Mouse (Mus musculus) hindbrain, embryonic 14.5 days (tissue): ENCODE measurements around the gene Prdm16. TPM values are rescaled to one million over a fixed set of nuclear protein-coding genes. Genes with fewer than 3 reads are reported as not detected.
A peak's percentile ranks its signal among the peaks of the same experiment; 100 is the strongest.

Experiments
- ATAC-seq: fragments of 200-750 bp; cut with Nextera tagmentation; 2 replicates; pipeline ENCODE4 v1.8.0; 2017; ENCODE audit warnings: moderate number of reproducible peaks, mild to moderate bottlenecking, moderate TSS enrichment, moderate library complexity; ENCODE audit not compliant: low FRiP score
- DNase-seq: peaks from one replicate; pipeline ENCODE4 v3.0.0-alpha.2; 2015; ENCODE audit warnings: low spot score
- H3K27ac ChIP-seq: fragments of 300-500 bp; sonication (generic); 2 replicates; pipeline ENCODE4 v1.5.1; 2014; ENCODE audit warnings: mild to moderate bottlenecking, moderate library complexity
- H3K27me3 ChIP-seq: fragments of 300-500 bp; sonication (generic); 2 replicates; pipeline ENCODE4 v1.6.1; 2014; ENCODE audit warnings: mild to moderate bottlenecking, low read length, mixed read lengths; ENCODE audit not compliant: control insufficient read depth, insufficient read depth
- H3K36me3 ChIP-seq: fragments of 300-500 bp; sonication (generic); replicated peaks from 2 replicates; pipeline ENCODE4 v1.6.1; 2014; ENCODE audit not compliant: control insufficient read depth, insufficient read depth
- H3K4me1 ChIP-seq: fragments of 300-500 bp; sonication (generic); replicated peaks from 2 replicates; pipeline ENCODE4 v1.6.1; 2014; ENCODE audit warnings: antibody characterized with exemption, low read length, mixed read lengths; ENCODE audit not compliant: control insufficient read depth, insufficient read depth
- H3K4me2 ChIP-seq: fragments of 300-500 bp; sonication (generic); replicated peaks from 2 replicates; pipeline ENCODE4 v1.6.1; 2014; ENCODE audit warnings: mild to moderate bottlenecking, moderate library complexity
- H3K4me3 ChIP-seq: fragments of 300-500 bp; sonication (generic); replicated peaks from 2 replicates; pipeline ENCODE4 v1.5.1; 2014; ENCODE audit warnings: mild to moderate bottlenecking, low read length
- H3K9ac ChIP-seq: fragments of 300-500 bp; sonication (generic); 2 replicates; pipeline ENCODE4 v1.6.1; 2014
- H3K9me3 ChIP-seq: fragments of 300-500 bp; sonication (generic); 2 replicates; pipeline ENCODE4 v1.6.1; 2016; ENCODE audit warnings: low read length; ENCODE audit not compliant: control insufficient read depth
- WGBS: fragments of 180-500 bp; shearing (Covaris S2); extraction: QIAGEN DNeasy Blood & Tissue Kit; methylation state at CpG from one replicate; pipeline ENCODE4 v1.1.7; 2014; 5-methylcytosine and 5-hydroxymethylcytosine counted together
- polyA plus RNA-seq: library from polyadenylated mRNA; unstranded; fragments of >200 nt; fragmentation: Nextera tagmentation; extraction: Ambion mirVana; gene quantifications from 2 replicates; pipeline ENCODE4 v1.2.1, GENCODE M21; 2014

Prdm16 gene
- polyA plus RNA-seq, 1 experiment from 2014 or later: 15.6 TPM

- H3K27ac ChIP-seq: peak overlapping the region; percentile 41; the same call in 1 of the 2 replicates
- H3K9me3 ChIP-seq: no peaks in the 10 kb centered on the region
- no peaks in the 10 kb centered on the region for H3K36me3 ChIP-seq
- H3K4me2 ChIP-seq: peak overlapping the region; percentile 25; the same call in 1 of the 2 replicates
- WGBS: 19% methylated on average over 21 of the region's 21 CpGs
- H3K9ac ChIP-seq: no peak overlapping the region
- H3K4me3 ChIP-seq: no peak overlapping the region
- H3K27me3 ChIP-seq: peaks cover 50% of the 10 kb centered on the region; the same call in 1 of the 2 replicates
- peak; percentile 26; the same call in 1 of the 2 replicates for ATAC-seq
- DNase-seq: peak; percentile 55
- peaks cover 61% of the 10 kb centered on the region for H3K4me1 ChIP-seq
These were observed 133.3 kb downstream of the Prdm16 start for GRCm38 (mm10) chr4:154503260-154503829.

DNA sequence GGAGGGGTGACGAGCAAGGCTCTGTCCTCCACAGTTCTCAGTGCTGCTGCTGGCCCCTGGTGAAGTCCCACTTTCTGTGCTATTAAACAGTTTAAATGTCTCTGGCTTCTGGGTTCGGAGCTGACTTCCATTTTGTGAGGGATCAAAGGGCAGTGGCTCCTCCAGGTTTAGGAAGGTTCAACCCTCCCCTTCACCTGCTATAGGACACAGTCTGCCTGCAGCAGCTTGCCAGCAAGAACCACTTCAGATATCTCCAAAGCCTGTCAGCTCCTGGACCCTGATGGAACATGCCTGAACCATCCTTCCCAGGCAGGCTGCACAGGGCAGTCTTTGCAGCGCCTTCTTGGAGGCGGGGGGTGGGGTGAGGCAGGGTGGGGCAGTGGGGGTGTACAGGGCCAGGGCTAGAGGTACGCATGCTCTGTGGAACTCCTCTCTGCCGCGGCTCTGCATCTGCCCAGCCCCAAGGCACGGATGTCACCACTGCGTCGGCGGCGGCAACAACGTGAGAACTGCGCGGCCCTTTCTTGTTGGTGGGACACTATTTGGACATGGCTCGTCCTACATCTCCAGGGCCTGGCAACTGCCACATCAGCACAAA, 134.2 kb downstream of the Prdm16 start:
- Histone ChIP-seq H3K4me2 (peak overlapping the region; percentile 25), H3K27me3 (peaks cover 52% of the 10 kb centered on the region; the same call in 1 of the 2 replicates), H3K9ac (peak overlapping the region; percentile 13; the same call in 1 of the 2 replicates), H3K27ac (peak overlapping the region; percentile 73), H3K4me3 (no peak overlapping the region), H3K36me3 (no peaks in the 10 kb centered on the region), H3K4me1 (peaks cover 63% of the 10 kb centered on the region), H3K9me3 (no peaks in the 10 kb centered on the region)
- no peak for ATAC-seq
- DNase-seq: no peak
- whole genome bisulfite sequencing: 35% methylated on average over 16 of the region's 16 CpGs

DNA sequence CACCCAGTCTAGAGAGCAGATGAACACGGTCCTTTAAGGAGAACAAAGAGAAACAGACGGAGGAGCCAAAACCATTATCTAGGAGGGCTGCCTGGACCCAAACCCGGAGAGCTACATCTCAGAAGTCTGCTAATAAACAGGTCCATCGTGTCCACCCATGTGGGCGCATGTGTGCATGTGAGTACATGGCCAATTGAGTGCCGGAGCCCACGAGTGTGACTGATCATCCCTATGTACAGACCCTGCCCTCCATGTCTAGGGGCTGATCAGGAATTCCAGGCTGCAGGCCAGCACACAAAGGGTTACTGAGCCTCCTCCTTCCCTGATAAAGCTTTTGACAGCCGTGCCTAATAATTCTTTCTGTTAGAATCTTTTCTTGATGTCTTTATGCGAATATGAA, 136.0 kb downstream of the Prdm16 start:
- H3K9me3 ChIP-seq: no peaks in the 10 kb centered on the region
- H3K36me3 ChIP-seq: no peaks in the 10 kb centered on the region
- no peak overlapping the region for H3K9ac ChIP-seq
- H3K4me3 ChIP-seq: no peak overlapping the region
- ATAC-seq (no peak), DNase-seq (no peak)
- H3K4me2 ChIP-seq: no peak overlapping the region
- H3K27ac ChIP-seq: peak overlapping the region; percentile 65; the same call in 1 of the 2 replicates
- 39% methylated on average over 9 of the region's 9 CpGs for WGBS
- peaks cover 57% of the 10 kb centered on the region; the same call in 1 of the 2 replicates for H3K27me3 ChIP-seq
- peaks cover 64% of the 10 kb centered on the region for H3K4me1 ChIP-seq

- H3K27ac ChIP-seq: peak overlapping the region; percentile 65
- peaks cover 64% of the 10 kb centered on the region for H3K4me1 ChIP-seq
- peak overlapping the region; percentile 30 for H3K4me2 ChIP-seq
- H3K9me3 ChIP-seq: no peaks in the 10 kb centered on the region
- ATAC-seq: peak; percentile 85
- no peaks in the 10 kb centered on the region for H3K36me3 ChIP-seq
- no peak overlapping the region for H3K4me3 ChIP-seq
- peak; percentile 82 for DNase-seq
- WGBS: 14% methylated on average over 29 of the region's 29 CpGs
- peaks cover 59% of the 10 kb centered on the region for H3K27me3 ChIP-seq
- H3K9ac ChIP-seq: peak overlapping the region; percentile 35; the same call in 1 of the 2 replicates
These were observed 136.8 kb downstream of the Prdm16 start for GRCm38 (mm10) chr4:154499701-154500523.

- Histone ChIP-seq H3K9me3 (no peaks in the 10 kb centered on the region), H3K27me3 (peaks cover 75% of the 10 kb centered on the region), H3K9ac (no peak overlapping the region), H3K4me3 (no peak overlapping the region), H3K27ac (no peak overlapping the region), H3K36me3 (no peaks in the 10 kb centered on the region), H3K4me1 (peaks cover 61% of the 10 kb centered on the region), H3K4me2 (no peak overlapping the region)
- ATAC-seq (no peak), DNase-seq (no peak)
- WGBS: 52% methylated on average over 4 of the region's 4 CpGs
These were observed 139.1 kb downstream of the Prdm16 start for GRCm38 (mm10) chr4:154497423-154498175.

DNA sequence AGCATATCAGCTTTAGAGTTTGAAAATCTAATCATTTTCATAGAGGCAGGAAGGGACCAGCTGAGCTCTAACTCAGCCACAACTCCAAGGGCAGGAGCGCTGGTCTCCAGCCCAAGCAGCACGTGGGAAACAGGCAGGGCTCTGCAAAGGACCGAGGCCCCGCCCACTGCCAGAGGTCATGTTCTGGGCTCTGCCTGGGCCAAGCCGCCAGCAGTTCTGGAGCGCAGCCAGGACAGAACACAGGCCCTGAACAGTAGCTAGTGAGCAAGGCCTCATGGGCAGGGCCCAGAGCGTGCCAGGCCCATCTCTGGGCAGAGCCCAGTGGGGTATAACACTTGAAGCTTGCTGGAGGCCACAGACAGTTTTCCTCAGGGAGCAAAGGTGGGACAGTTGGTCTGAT, 139.7 kb downstream of the Prdm16 start:
- Histone ChIP-seq H3K4me1 (peaks cover 58% of the 10 kb centered on the region), H3K36me3 (no peaks in the 10 kb centered on the region)

GRCm38 (mm10) chr4:154496522-154496921, 140.2 kb downstream of the Prdm16 start:
- Histone ChIP-seq H3K36me3 (no peaks in the 10 kb centered on the region), H3K9me3 (no peaks in the 10 kb centered on the region), H3K4me1 (peaks cover 56% of the 10 kb centered on the region), H3K9ac (no peak overlapping the region), H3K4me3 (no peak overlapping the region), H3K4me2 (no peak overlapping the region), H3K27me3 (peaks cover 71% of the 10 kb centered on the region), H3K27ac (no peak overlapping the region)
- no peak for ATAC-seq
- WGBS: 85% methylated on average over 5 of the region's 5 CpGs
- DNase-seq: no peak

More for the DNA sequence above, 139.7 kb downstream of the Prdm16 start:
- WGBS: 12% methylated on average over 7 of the region's 7 CpGs
- ATAC-seq (peak; percentile 44; the same call in 1 of the 2 replicates), DNase-seq (peak; percentile 56)
- Histone ChIP-seq H3K27ac (no peak overlapping the region), H3K4me3 (no peak overlapping the region), H3K27me3 (peaks cover 75% of the 10 kb centered on the region), H3K9ac (no peak overlapping the region), H3K9me3 (no peaks in the 10 kb centered on the region), H3K4me2 (no peak overlapping the region)

DNA sequence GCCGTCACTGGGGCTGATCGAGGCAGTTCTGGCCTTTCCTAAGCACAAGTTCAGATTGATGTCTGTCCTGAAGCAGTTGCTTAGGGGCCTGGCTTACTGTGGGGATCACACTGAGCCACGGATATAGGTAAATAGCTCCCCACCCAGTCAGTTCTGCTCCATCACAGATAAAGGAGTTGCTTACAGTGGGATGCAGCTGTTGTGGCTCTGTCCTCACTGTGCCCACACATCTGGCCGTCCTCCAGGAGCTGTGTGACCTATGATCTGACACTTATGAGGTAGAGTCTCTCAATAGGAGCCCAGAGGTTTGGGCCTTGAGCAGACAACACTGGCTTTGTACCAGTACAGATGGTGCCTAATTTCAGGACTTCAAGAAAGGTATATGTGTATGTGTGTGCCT, 142.7 kb downstream of the Prdm16 start:
- Histone ChIP-seq H3K36me3 (no peaks in the 10 kb centered on the region), H3K4me1 (peaks cover 34% of the 10 kb centered on the region), H3K27ac (no peak overlapping the region), H3K9ac (no peak overlapping the region), H3K4me2 (no peak overlapping the region), H3K27me3 (peaks cover 74% of the 10 kb centered on the region), H3K4me3 (no peak overlapping the region), H3K9me3 (no peaks in the 10 kb centered on the region)
- ATAC-seq (no peak), DNase-seq (no peak)
- WGBS: 63% methylated on average over 4 of the region's 4 CpGs
